Mouse (Mus musculus) mature B cell (primary cell): ENCODE measurements around the gene Lasp1.

ENCODE experiments used
- in situ Hi-C: fragments of 300-500 bp; cut with MboI; formaldehyde crosslinking; loops from 2 replicates; pipeline ENCODE4 v1.14.3; 2019

Gene Lasp1

GRCm38 (mm10) chr11:97874396-97874795 is 75.6 kb downstream of the Lasp1 start:
- in situ Hi-C loops = no loop called here

- in situ Hi-C loops = no loop called here
Measured at GRCm38 (mm10) chr11:97877341-97877740, 78.5 kb downstream of the Lasp1 start.

- in situ Hi-C loops = loop anchor here (5.0 kb wide), 1 partner anchor 83 kb away; the partner anchor contains the start of gene Lasp1
Measured at GRCm38 (mm10) chr11:97880362-97880761, 81.6 kb downstream of the Lasp1 start.

- in situ Hi-C loops = loop anchor here (5.0 kb wide), 1 partner anchor 86 kb away; the partner anchor contains the start of gene Lasp1
Measured at GRCm38 (mm10) chr11:97883542-97883917, 84.7 kb downstream of the Lasp1 start.

- in situ Hi-C loops = loop anchor here (5.0 kb wide), 1 partner anchor 87 kb away; the partner anchor contains the start of gene Lasp1
Measured at GRCm38 (mm10) chr11:97883918-97884600, 85.3 kb downstream of the Lasp1 start, which contains the start of gene Fbxo47. Gene Fbxo47 (minus strand): TSS chr11:97884154.

- in situ Hi-C loops = loop anchor here (5.0 kb wide), 1 partner anchor 87 kb away; the partner anchor contains the start of gene Lasp1
Measured at GRCm38 (mm10) chr11:97884601-97885185, 85.9 kb downstream of the Lasp1 start.

GRCm38 (mm10) chr11:97885296-97885915 is 86.6 kb downstream of the Lasp1 start:
- in situ Hi-C loops = no loop called here
